In the genomic region with DNA sequence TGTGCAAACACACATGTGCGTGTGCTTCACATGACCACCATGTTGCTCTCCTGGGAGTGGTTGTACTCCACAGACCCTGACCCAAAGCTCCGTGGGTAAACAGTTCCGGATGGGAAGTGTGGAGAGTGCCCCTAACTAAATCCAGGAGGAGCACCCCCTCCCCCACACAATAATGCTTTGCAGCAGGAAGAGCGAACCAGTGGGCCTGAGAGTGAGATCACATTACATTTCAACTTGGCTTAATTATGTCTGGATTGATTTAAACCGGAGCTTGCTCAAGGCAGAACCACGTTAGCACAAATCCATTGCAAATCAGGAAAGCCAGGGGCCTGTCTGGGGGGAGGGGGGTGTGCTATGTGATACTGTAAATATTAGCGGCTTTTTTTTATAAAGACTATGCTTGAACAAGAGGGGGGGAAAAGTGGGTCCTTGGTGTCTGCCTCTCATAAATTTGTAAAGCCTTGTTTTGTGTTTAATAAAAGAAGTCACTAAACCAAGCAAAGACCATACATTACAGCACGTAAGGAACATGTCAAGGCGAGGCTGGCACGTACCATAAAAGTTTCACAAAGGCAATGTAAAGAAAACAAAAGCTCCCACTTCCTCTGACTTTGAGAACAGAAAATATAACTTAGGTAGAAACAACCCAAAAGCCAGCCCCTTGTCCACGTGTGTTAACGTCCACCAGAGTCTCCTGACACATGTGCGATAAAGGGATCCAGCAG, we compare ENCODE assay signal across 14 mouse cellular contexts.
DNase-seq lines count a peak whose midpoint lies in the region; ATAC-seq lines count a peak whose summit lies in the region.
"Had no signal": no experiment of that assay in that cellular context is flagged by ENCODE, and none has a peak within 500 bp of the region (broad histone marks: within the 10 kb centered on the region; RNA-seq: fewer than 3 reads in every experiment).

No protein-coding gene starts in this region.

- 0 out of 2 replicates have a peak overlapping the region, but pooled peaks have one; percentile 38 for H3K27ac ChIP-seq in liver, embryonic 12.5 days
- no peak overlapping the region for H3K27ac ChIP-seq in liver, embryonic 11.5 days (ENCODE audit: low read depth, low read length)
- H3K27ac ChIP-seq in embryonic facial prominence, embryonic 13.5 days = peak overlapping the region; percentile 96
- H3K27ac ChIP-seq in intestine, embryonic 15.5 days = peak overlapping the region; percentile 65
- H3K27ac ChIP-seq in neural tube, embryonic 13.5 days (replicated peaks) = peak overlapping the region; percentile 28

- H3K4me2 ChIP-seq in liver, embryonic 12.5 days = no peak overlapping the region
- no peak overlapping the region for H3K4me2 ChIP-seq in liver, embryonic 11.5 days
- peak overlapping the region; percentile 31; the same call in 1 of the 2 replicates for H3K4me2 ChIP-seq in embryonic facial prominence, embryonic 13.5 days
- no peak overlapping the region for H3K4me2 ChIP-seq in intestine, embryonic 15.5 days (replicated peaks)
- H3K4me2 ChIP-seq in neural tube, embryonic 13.5 days = no peak overlapping the region
- H3K4me2 ChIP-seq: liver, embryonic 13.5 days had no signal

- H3K9me3 ChIP-seq in liver, embryonic 12.5 days (replicated peaks) = no peaks in the 10 kb centered on the region
- no peaks in the 10 kb centered on the region for H3K9me3 ChIP-seq in liver, embryonic 11.5 days (ENCODE audit: control insufficient read depth, low read length)
- H3K9me3 ChIP-seq in embryonic facial prominence, embryonic 13.5 days = no peaks in the 10 kb centered on the region
- H3K9me3 ChIP-seq in intestine, embryonic 15.5 days = no peaks in the 10 kb centered on the region
- no peaks in the 10 kb centered on the region for H3K9me3 ChIP-seq in neural tube, embryonic 13.5 days
- H3K9me3 ChIP-seq: G1E; liver, embryonic 13.5 days had no signal

- H3K9ac ChIP-seq in liver, embryonic 12.5 days = no peak overlapping the region
- H3K9ac ChIP-seq in liver, embryonic 11.5 days (ENCODE audit: low read depth, low read length) = no peak overlapping the region
- H3K9ac ChIP-seq in embryonic facial prominence, embryonic 13.5 days = no peak overlapping the region
- H3K9ac ChIP-seq in intestine, embryonic 15.5 days = no peak overlapping the region
- no peak overlapping the region for H3K9ac ChIP-seq in neural tube, embryonic 13.5 days
- H3K9ac ChIP-seq: liver, embryonic 13.5 days had no signal

- H3K4me1 ChIP-seq in liver, embryonic 12.5 days = peaks cover 21% of the 10 kb centered on the region
- H3K4me1 ChIP-seq in liver, embryonic 11.5 days (replicated peaks; ENCODE audit: control insufficient read depth, insufficient read depth, low read length) = peaks cover 7% of the 10 kb centered on the region
- H3K4me1 ChIP-seq in embryonic facial prominence, embryonic 13.5 days = peaks cover 63% of the 10 kb centered on the region
- peaks cover 17% of the 10 kb centered on the region for H3K4me1 ChIP-seq in intestine, embryonic 15.5 days (replicated peaks)
- peaks cover 23% of the 10 kb centered on the region for H3K4me1 ChIP-seq in neural tube, embryonic 13.5 days (replicated peaks)

- H3K27me3 ChIP-seq in liver, embryonic 12.5 days (replicated peaks) = no peaks in the 10 kb centered on the region
- no peaks in the 10 kb centered on the region for H3K27me3 ChIP-seq in liver, embryonic 11.5 days (replicated peaks; ENCODE audit: control insufficient read depth, insufficient read depth, low read length)
- no peaks in the 10 kb centered on the region for H3K27me3 ChIP-seq in embryonic facial prominence, embryonic 13.5 days
- no peaks in the 10 kb centered on the region for H3K27me3 ChIP-seq in intestine, embryonic 15.5 days (replicated peaks)
- H3K27me3 ChIP-seq in neural tube, embryonic 13.5 days = no peaks in the 10 kb centered on the region
- H3K27me3 ChIP-seq: liver, embryonic 13.5 days had no signal

- H3K36me3 ChIP-seq in liver, embryonic 12.5 days = peaks cover 96% of the 10 kb centered on the region
- H3K36me3 ChIP-seq in liver, embryonic 11.5 days (ENCODE audit: control insufficient read depth, insufficient read depth, low read length) = peaks cover 27% of the 10 kb centered on the region; the same call in 1 of the 2 replicates
- peaks cover 50% of the 10 kb centered on the region for H3K36me3 ChIP-seq in embryonic facial prominence, embryonic 13.5 days
- peaks cover 8% of the 10 kb centered on the region for H3K36me3 ChIP-seq in intestine, embryonic 15.5 days
- H3K36me3 ChIP-seq in neural tube, embryonic 13.5 days = peaks cover 66% of the 10 kb centered on the region

- 79% methylated on average over 13 of the region's 13 CpGs for WGBS in liver, embryonic 12.5 days (ENCODE audit: insufficient replicate concordance)
- WGBS in liver, embryonic 11.5 days = 66% methylated on average over 13 of the region's 13 CpGs
- WGBS in embryonic facial prominence, embryonic 13.5 days = 10% methylated on average over 13 of the region's 13 CpGs
- 40% methylated on average over 13 of the region's 13 CpGs for WGBS in intestine, embryonic 15.5 days
- 60% methylated on average over 13 of the region's 13 CpGs for WGBS in neural tube, embryonic 13.5 days

- no peak overlapping the region for H3K4me3 ChIP-seq in liver, embryonic 12.5 days
- no peak overlapping the region for H3K4me3 ChIP-seq in liver, embryonic 11.5 days (ENCODE audit: low read depth, low read length)
- no peak overlapping the region for H3K4me3 ChIP-seq in embryonic facial prominence, embryonic 13.5 days
- no peak overlapping the region for H3K4me3 ChIP-seq in intestine, embryonic 15.5 days (replicated peaks)
- H3K4me3 ChIP-seq in neural tube, embryonic 13.5 days = no peak overlapping the region
- H3K4me3 ChIP-seq: liver, embryonic 13.5 days; myocyte had no signal

- no peak for ATAC-seq in liver, embryonic 12.5 days
- ATAC-seq in liver, embryonic 11.5 days (replicated peaks; ENCODE audit: low FRiP score) = no peak
- peak; percentile 89 for ATAC-seq in embryonic facial prominence, embryonic 13.5 days (ENCODE audit: insufficient number of reproducible peaks, insufficient read depth, low FRiP score, low TSS enrichment, low read depth)
- peak; percentile 77 for ATAC-seq in intestine, embryonic 15.5 days
- ATAC-seq in neural tube, embryonic 13.5 days (ENCODE audit: low read depth) = no peak
- no peak for ATAC-seq in CD4-positive, CD25-positive, alpha-beta regulatory T cell, adult 4 months

- no peak for DNase-seq in liver, embryonic 11.5 days (ENCODE audit: low spot score)
- DNase-seq in heart, adult 18-20 months = no peak
- no peak for DNase-seq in gastrocnemius, postnatal 10 days
- DNase-seq: adrenal gland, adult 8-10 months; cerebellum, postnatal 25 days; heart, postnatal 4 days; liver, embryonic 13.5 days had no signal

Comparison
In these comparisons a context has a peak if more than half of its experiments do, and no peak if none do; other contexts are left out.
1. ATAC-seq: peak in embryonic facial prominence, embryonic 13.5 days (single experiment) and intestine, embryonic 15.5 days (single experiment); none in liver, embryonic 12.5 days (single experiment), liver, embryonic 11.5 days (single experiment), neural tube, embryonic 13.5 days (single experiment) and CD4-positive, CD25-positive, alpha-beta regulatory T cell, adult 4 months (single experiment).